Mouse (Mus musculus) WW6 (cell line): ENCODE measurements around the gene Lamp1.
A peak's percentile ranks its signal among the peaks of the same experiment; 100 is the strongest.

ENCODE experiments used
- DNase-seq: peaks from one replicate; pipeline ENCODE4 v3.0.0-alpha.2; 2013; ENCODE audit warnings: low read depth, low spot score

Gene Lamp1

GRCm38 (mm10) chr8:13158718-13159376 is at the start of gene Lamp1:
Gene Lamp1, plus strand, starts transcription at chr8:13159161.
- peak; percentile 99 for DNase-seq

- DNase-seq, result no peak
Observed at GRCm38 (mm10) chr8:13109416-13109960, 49.5 kb upstream of the Lamp1 start.

- DNase-seq, result no peak
Observed at GRCm38 (mm10) chr8:13111917-13112316, 47.0 kb upstream of the Lamp1 start.

DNA sequence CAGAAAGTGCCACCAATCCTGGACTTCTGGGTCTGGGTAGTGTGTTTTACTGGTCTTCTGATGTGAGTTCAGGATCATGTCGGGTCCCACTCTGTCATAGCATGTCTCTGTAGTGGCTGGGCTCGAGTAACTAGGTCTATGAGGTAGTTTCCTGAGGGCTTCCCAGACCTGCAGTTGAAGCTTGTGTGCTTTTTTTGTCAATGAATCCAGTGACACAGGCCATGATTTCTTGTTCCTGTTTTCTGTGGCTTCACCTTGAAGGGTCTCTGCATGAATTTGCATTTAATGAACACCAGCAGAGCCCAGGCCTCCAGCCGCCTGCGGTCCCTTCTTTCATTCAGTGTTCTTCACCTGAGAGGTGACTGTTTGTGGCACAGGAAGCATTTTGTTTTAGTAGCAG is 45.7 kb upstream of the Lamp1 start:
- DNase-seq, result no peak

GRCm38 (mm10) chr8:13117096-13117495 is 41.9 kb upstream of the Lamp1 start:
- no peak for DNase-seq

DNA sequence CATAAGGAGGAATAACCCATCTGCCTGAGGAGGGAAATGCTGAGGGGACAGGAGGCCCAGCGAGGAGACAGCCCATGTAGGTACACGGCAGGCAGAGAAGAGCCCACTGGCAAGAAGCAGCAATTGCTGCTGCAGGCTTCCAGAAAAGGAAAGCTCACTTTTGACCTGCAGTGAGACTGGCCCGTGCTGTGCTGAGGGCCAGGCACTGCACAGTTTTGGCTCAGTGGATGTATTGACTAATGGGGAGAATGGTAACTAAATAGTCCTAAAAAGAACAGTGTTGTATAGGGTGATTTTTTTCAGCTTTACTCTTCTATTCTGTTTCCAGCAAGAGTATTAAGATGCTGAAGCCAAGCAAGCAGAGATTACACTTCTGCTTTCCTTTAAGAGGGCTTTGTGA is 40.4 kb upstream of the Lamp1 start:
- DNase-seq, result no peak

GRCm38 (mm10) chr8:13120882-13121665 is 37.9 kb upstream of the Lamp1 start:
- no peak for DNase-seq

DNA sequence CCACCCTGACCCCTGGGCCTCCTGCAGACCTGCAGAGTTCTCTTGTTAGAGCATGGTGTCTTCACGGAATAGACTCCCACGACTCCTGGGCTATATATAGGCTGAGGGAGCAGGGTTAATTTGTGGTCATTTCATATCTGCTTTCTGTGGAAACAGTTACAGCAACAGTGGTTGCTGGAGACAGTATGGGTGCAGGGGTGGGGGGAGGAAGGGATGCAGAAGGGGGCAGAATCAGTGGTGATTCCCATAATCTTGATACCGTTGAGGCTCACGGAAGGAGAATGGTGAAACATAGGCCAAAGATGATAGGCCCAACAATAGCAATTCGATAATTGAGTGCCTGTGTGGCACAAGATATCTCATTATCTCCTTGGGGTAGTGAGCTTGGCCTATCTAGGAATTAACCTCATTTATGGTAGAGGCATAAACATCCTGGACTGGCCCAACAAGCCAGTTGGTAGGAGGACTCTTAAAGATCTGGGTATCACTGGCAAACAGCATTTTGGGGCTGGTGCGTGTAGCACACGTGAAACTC is 36.0 kb upstream of the Lamp1 start:
- no peak for DNase-seq

DNA sequence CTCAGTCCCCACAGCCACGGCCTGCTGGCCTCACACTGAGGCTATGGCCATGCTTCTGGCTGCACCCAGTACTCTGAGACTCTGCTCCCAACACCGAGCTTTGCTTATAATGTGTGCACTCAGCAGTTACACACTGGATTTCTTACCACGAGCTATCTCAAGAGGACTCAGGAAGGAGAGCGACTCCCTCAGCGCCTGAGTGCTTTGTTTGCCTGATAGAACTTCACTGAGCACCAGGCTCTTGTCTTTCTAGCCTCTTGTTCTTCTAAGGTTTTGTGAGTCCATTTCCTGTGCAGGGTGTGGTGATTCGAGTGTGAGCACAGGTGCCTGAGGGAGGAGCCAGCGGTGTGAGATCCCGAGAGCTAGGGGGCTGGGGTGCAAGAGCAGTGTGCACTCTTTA is 34.1 kb upstream of the Lamp1 start:
- DNase-seq, result no peak

DNA sequence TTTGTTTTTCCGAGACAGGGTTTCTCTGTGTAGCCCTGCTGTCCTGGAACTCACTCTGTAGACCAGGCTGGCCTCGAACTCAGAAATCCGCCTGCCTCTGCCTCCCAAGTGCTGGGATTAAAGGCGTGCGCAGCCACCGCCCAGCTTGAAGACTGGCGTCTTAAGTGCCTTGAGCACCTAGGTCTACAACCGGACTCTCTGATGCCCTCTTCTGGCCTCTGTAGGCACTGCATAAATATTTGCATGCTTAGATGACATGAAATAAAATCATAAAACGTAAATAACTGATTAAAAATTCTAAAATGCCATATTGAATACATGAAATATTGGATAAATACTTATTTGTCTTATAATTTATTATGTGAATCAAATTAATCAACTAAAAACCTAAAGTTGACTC is 26.7 kb upstream of the Lamp1 start:
- peak; percentile 56 for DNase-seq

DNA sequence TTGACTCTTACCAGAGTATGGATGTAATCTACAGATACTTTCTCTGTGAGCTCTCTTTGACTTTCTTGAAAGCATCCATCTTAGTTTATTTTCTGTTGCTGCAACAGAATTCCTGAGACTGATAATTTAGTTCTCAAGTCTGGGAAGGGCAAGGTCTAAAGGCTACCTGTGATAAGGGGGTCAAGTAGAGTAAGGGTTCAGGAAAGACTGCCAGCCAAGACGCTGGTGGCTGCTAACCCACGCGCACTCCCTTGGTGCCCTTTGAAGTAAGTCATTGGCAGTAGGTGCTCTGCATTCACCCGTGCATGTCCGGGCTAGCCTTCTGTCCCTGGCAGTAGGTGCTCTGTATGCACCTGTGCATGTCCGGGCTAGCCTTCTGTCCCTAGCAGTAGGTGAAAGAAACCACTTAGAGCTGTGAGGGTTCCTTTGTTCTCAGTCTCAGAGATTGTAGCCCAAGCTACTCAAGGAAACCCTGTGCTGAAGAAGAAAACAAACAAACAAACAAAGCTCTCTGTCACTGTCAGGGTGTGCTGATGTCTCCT is 19.2 kb upstream of the Lamp1 start:
- DNase-seq, result peak; percentile 26

DNA sequence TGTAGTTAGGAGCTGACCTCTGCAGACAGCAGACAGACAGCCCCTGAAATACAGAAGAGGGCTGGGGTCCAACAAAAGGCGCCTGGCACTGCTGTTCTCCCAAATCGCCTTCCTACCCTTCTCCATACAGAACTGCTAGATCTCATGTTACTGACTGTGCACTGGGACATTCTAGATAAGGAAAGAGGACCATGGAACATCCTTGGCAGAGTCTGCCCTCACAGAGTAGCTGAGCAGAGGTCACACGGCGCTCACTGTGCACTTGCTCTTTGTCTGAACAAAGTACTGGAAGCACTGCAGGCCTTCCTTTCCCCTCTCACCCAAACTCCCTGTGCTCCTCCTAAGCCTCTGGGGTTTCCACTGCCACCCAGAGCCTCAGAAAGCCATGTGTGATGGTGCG is 17.3 kb upstream of the Lamp1 start:
- no peak for DNase-seq

DNA sequence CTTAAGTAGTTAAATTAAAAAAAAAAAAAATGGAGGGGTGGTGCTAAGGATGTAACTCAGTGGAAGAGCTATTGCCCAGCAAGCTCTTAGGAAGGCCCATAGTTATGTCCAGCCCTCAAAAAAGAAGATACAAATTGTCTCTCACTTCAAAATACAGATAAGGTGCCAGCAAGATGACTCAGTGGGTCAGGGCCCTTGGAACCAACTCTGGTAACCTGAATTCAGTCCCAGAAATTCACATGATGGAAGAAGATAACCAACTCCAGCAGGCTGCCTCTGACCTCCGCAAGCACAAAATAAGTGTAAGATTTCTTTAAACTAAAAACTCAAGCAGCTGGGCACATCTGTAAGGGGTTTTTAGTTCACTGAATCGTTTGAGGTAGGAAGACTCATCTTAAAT is 10.5 kb upstream of the Lamp1 start:
- DNase-seq, result no peak

DNA sequence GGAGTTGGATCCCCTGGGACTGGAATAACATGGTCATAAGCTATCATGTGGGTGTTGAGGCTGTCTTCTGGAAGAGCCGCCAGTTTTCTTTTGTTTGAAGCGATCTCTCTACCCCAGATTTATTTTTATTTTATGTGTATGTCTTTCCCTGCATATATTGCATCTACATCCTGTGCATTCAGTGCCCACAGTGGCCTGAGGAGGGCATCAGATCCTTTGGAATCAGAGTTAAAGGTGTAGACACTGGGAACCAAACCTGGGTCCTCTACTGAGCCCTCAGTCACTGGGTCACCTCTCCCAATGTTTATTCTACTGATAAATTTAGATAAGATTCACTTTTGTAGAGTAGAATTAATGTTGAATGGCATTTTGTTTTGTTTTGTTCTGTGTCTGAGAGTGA is 9.7 kb upstream of the Lamp1 start:
- DNase-seq, result no peak

GRCm38 (mm10) chr8:13149866-13150265 is 9.1 kb upstream of the Lamp1 start:
- no peak for DNase-seq

GRCm38 (mm10) chr8:13150929-13151328 is 8.0 kb upstream of the Lamp1 start:
- no peak for DNase-seq

GRCm38 (mm10) chr8:13154099-13154498 is 4.9 kb upstream of the Lamp1 start:
- DNase-seq, result no peak

GRCm38 (mm10) chr8:13155358-13155757 is 3.6 kb upstream of the Lamp1 start:
- DNase-seq, result no peak

DNA sequence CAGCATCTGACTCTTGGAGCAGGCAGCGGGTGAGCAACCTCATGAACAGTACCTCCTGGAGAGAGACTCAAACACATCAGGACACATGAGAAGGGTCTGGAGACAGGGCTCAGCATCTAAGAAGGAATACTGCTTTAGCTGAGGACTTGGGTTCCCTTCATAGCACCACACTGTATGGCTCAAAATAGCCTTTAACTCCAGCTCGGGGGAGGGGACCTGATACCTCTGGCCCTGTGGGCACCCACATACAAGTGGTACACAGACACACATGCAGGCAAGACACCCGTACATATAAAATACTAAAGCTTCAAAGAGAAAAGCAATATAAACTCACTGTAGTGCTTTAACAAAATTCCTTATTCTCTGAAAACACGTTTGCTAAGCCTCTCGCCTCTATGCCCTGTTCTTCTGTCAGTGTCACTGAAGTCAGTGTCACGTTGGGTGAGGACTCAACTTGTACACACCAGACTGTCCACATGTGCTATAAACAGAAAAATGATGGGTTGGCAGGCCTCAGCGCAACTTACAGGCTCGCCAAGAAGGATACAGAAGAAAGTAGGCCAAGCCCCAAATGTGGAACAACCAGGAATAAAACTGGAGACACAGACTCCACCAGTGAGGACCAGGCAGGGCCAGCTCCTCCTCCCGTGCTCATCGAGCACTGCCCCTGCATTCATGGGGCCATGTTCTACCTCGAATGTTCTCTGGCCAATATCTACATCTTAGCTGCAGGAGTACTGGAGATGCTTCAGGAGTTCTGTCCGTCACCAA is 2.4 kb upstream of the Lamp1 start:
- DNase-seq, result no peak

DNA sequence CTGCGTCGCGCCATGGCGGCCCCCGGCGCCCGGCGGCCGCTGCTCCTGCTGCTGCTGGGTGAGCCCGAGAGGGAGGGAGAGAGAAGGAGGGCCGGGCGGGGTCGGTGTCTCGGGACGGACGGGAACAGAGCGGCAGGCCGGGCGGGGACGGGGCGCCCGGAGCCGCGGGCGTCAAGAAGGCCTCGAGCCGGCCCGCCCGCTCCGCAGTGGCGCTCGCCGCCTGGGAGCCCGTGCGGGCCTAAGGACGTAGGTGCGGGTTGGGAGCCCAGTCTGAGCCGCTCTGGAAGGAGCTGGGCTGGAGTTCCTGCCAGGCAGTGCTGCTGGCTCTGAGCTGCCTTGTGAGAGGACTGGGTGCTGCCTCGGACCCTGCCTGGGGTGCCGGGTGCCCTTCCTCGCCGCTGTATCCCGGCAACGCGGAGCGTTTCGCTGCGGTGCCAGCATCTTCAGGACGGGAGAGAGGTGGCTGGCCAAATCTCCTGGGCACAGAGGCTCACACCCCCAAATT is 468 bp downstream of the Lamp1 start:
- no peak for DNase-seq

- no peak for DNase-seq
Observed at GRCm38 (mm10) chr8:13160691-13161090, 1.7 kb downstream of the Lamp1 start.

DNA sequence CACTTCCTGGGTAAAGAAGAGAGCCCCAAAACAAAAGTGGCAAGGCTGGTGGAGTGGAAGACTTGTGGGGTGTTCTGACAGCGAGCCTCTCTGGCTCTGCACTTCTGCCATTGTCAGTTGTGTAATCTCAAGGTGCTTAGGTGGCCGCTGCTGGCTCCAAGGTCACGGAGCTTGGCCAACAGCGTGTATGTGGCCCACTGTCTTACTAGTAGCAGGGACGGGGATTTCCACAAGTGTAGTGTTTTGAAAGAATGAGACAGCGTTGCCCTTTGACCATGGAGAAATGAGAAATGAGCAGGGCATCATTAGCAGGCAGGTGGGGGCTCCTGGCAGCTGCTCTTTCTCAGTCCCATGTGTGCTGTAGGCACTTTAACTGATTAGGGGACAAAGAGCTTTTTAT is 3.1 kb downstream of the Lamp1 start:
- no peak for DNase-seq
